Mouse (Mus musculus) ES-Bruce4 (cell line): Measurements from ENCODE around the gene Olfr66.

Experiments used
- CTCF ChIP-seq: IDR thresholded peaks from one replicate; pipeline ENCODE4 v1.8.1; 2011; ENCODE audit warnings: low read depth, low read length
- EP300 ChIP-seq: IDR thresholded peaks from 2 replicates; pipeline ENCODE4 v1.6.1; 2011; ENCODE audit warnings: low read depth, low read length; ENCODE audit not compliant: insufficient read depth
- POLR2A ChIP-seq: IDR thresholded peaks from one replicate; pipeline ENCODE4 v1.8.1; 2011; ENCODE audit warnings: low read length; ENCODE audit not compliant: insufficient read depth

GRCm38 (mm10) chr7:103874451-103874850 lies 11.6 kb downstream of the Olfr66 start:
- no peak for TF ChIP-seq POLR2A
- no peak for TF ChIP-seq EP300
- TF ChIP-seq CTCF = no peak
